Mouse (Mus musculus) testis, adult 2 months (tissue): ENCODE data around the gene Dnajc15. TPM values are rescaled to one million over a fixed set of nuclear protein-coding genes. Genes with fewer than 3 reads are reported as not detected.
A peak's percentile ranks its signal among the peaks of the same experiment; 100 is the strongest.
"Not testable (repeated sequence)": the region's sequence is repeated elsewhere in the genome, so short reads cannot be mapped to it uniquely, and the experiment has no call there.

Experiments
- H3K27ac ChIP-seq: fragments of 200-500 bp; 2 replicates; pipeline ENCODE4 v1.5.1; 2012; ENCODE audit warnings: low read depth, low read length; ENCODE audit not compliant: control insufficient read depth, insufficient read depth
- H3K27me3 ChIP-seq: fragments of 200-500 bp; 2 replicates; pipeline ENCODE4 v1.6.1; 2012; ENCODE audit warnings: mild to moderate bottlenecking, low read length, moderate library complexity; ENCODE audit not compliant: control insufficient read depth, insufficient read depth
- H3K36me3 ChIP-seq: fragments of 200-500 bp; 2 replicates; pipeline ENCODE4 v1.6.1; 2012; ENCODE audit warnings: mild to moderate bottlenecking, low read length; ENCODE audit not compliant: control insufficient read depth, insufficient read depth
- H3K4me1 ChIP-seq: fragments of 200-500 bp; 2 replicates; pipeline ENCODE4 v1.6.1; 2012; ENCODE audit warnings: low read length; ENCODE audit not compliant: control insufficient read depth, insufficient read depth
- H3K4me3 ChIP-seq: fragments of 200-500 bp; 2 replicates; pipeline ENCODE4 v1.5.1; 2012; ENCODE audit warnings: low read depth, mild to moderate bottlenecking, low read length, moderate library complexity, mixed read lengths; ENCODE audit not compliant: control insufficient read depth
- CTCF ChIP-seq: fragments of 200-500 bp; IDR thresholded peaks from 2 replicates; pipeline ENCODE4 v1.5.1; 2012; ENCODE audit warnings: low read depth, mild to moderate bottlenecking, inconsistent platforms, low read length, moderate library complexity; ENCODE audit not compliant: control insufficient read depth, insufficient read depth, insufficient replicate concordance
- POLR2A ChIP-seq: fragments of 200-500 bp; IDR thresholded peaks from 2 replicates; pipeline ENCODE4 v1.6.1; 2012; ENCODE audit warnings: low read depth, mild to moderate bottlenecking, inconsistent platforms, low read length, moderate library complexity; ENCODE audit not compliant: control insufficient read depth
- polyA plus RNA-seq: library from polyadenylated mRNA; depleted of rRNA; stranded (reverse); fragments of >200 nt; gene quantifications from 2 replicates; pipeline ENCODE4 v1.2.3, GENCODE M21; 2012

Dnajc15 gene
- polyA plus RNA-seq, 1 experiment: 70.6 TPM

DNA sequence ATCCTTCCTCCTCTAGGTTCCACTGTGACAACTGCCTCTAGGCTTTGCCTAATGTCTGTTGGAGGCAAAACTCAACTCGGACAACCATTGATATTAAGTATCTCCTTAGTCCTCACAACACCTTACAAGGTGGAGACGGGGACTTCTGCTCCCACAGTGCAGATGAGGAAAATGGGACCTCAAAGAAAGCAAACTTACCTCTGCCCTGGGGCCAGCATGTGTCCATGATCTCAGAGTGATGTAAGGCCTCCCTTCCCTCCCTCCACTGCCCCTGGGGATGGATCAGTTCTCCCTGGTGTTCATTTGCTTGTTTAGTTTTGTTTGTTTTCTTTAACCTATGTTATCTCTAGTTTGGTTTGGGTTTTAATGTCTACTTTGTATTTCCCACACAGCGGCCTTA lies 27.6 kb upstream of the Dnajc15 start:
- H3K4me3 ChIP-seq: no peak overlapping the region
- no peaks in the 10 kb centered on the region for H3K27me3 ChIP-seq
- no peak overlapping the region for H3K27ac ChIP-seq
- H3K4me1 ChIP-seq: peaks cover 6% of the 10 kb centered on the region
- TF ChIP-seq POLR2A (no peak), CTCF (no peak)
- no peaks in the 10 kb centered on the region for H3K36me3 ChIP-seq

DNA sequence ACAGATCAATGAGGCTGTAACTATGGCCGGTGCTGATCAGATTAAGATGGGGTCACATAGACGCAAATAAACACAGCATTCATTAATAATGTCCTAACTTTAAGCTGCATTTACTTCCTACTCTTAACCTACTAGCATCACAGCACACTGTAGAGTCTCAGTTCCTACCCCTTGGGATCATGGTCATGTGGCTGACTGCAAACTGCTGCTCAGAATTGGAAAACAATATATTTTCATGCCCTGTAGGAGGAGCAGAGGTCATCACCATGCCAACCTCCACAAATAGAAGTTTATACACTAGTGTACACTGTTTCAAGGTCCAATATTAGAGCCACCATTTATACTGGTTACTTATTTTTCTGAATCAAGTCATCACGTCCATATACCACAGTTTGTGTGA lies 21.0 kb upstream of the Dnajc15 start:
- H3K27ac ChIP-seq: no peak overlapping the region

DNA sequence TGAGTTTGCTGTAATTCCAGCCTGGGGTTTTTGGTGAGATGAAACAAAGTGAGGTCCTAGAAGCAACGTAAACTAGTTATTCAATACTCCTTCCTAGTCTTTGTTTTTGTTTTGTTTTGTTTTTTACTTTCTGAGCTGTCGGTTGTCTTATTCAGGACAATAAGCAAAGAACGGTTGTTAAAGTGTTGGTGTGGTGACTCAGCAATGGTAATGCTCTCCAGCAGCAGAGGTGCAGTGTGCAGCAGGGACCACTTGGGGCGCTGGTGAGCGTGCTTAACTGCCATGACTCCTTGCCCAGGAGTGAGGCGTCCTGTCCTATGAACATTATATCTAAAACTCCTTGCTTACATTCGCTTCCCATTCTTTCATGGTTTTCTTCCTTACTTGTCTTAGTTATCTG lies 15.0 kb upstream of the Dnajc15 start:
- H3K36me3 ChIP-seq: no peaks in the 10 kb centered on the region
- no peak overlapping the region for H3K4me3 ChIP-seq
- no peaks in the 10 kb centered on the region for H3K4me1 ChIP-seq
- H3K27me3 ChIP-seq: no peaks in the 10 kb centered on the region
- H3K27ac ChIP-seq: no peak overlapping the region
- peak; percentile 93; the same call in 1 of the 2 replicates for TF ChIP-seq CTCF
- no peak for TF ChIP-seq POLR2A

More for the DNA sequence above, 21.0 kb upstream of the Dnajc15 start:
- TF ChIP-seq POLR2A (no peak), CTCF (no peak)
- Histone ChIP-seq H3K27me3 (no peaks in the 10 kb centered on the region), H3K4me1 (no peaks in the 10 kb centered on the region), H3K36me3 (no peaks in the 10 kb centered on the region), H3K4me3 (no peak overlapping the region)

DNA sequence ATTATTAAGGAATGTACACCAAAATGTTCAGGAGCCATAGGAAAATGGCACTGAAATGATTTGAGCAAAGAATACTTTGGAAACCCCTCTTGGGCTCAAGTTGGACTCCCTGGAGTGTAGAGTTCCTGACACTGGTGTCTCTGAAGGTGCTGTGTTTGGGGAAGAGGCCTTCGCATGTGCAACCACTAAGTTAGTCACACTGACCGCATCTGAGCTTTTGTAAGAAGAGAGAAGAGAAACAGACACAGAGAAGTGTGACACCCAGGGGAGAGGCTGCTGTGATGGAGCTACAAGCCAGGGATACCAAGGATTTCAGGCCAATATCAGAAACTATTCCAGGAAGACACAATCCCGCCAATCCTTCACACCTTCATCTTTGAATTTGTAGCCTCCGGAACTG lies 12.0 kb upstream of the Dnajc15 start:
- Histone ChIP-seq H3K36me3 (no peaks in the 10 kb centered on the region), H3K4me3 (no peak overlapping the region), H3K4me1 (no peaks in the 10 kb centered on the region), H3K27ac (no peak overlapping the region), H3K27me3 (no peaks in the 10 kb centered on the region)
- no peak for TF ChIP-seq POLR2A
- TF ChIP-seq CTCF: no peak

DNA sequence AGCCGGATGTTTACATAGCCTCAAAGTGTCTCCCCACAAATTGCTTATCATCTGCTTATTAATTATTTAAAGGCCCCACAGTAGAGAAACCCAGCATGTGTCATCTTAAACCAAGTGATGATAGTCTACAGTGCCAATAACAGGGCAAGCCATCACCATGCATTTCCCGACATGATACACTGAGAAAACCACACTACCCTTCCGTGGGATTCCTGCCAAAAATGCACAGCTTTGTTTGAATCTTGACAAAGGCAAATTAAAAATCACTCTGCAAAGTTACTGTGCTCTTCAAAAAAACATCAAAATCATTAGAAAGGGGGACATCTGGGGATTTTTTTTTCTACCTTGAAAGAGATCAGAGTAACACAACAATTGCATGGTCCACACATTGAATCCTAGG lies 11.5 kb upstream of the Dnajc15 start:
- no peaks in the 10 kb centered on the region for H3K36me3 ChIP-seq
- H3K27ac ChIP-seq: no peak overlapping the region
- no peak for TF ChIP-seq POLR2A
- TF ChIP-seq CTCF: no peak
- H3K4me1 ChIP-seq: no peaks in the 10 kb centered on the region
- no peaks in the 10 kb centered on the region for H3K27me3 ChIP-seq
- no peak overlapping the region for H3K4me3 ChIP-seq

DNA sequence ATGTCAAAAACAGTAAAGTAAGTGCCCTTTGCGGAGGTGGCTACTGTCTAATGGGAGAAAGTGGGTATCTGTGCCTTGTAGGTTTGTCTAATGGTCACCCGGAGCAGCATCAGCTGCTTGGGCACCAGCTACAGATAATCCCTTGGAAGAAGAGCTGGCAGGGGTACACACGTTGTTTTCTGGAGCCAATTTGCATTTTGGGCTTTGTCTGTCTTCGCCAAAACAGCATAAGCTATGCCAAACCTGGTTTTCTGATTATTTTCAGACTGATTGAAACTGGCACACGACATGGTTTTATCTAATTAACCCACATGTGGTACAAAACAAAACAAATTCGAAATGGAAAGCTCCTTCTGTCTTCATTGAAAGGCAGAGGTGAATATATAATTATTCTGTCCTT lies 7.7 kb upstream of the Dnajc15 start:
- Histone ChIP-seq H3K4me1 (no peaks in the 10 kb centered on the region), H3K27me3 (no peaks in the 10 kb centered on the region), H3K4me3 (no peak overlapping the region), H3K36me3 (no peaks in the 10 kb centered on the region), H3K27ac (no peak overlapping the region)
- TF ChIP-seq CTCF (no peak), POLR2A (no peak)

DNA sequence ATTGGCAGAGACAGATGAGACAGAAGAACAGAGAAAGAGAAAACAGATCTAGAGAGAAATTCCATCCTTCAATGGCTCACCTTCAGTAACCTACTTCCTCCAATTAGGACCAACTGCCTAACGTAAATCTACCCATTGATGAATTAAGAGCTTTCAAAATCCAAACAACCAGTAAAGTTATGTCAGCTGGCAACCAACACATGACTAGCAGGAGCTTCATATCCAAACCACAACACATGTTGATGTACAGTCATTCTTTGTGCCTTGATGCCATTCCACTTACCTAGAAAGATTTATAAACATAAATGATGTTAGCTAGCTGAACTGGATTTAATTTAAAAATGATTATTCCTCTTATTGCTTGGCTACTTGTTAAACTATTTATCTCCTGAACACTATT lies 7.1 kb upstream of the Dnajc15 start:
- Histone ChIP-seq H3K27me3 (no peaks in the 10 kb centered on the region), H3K4me3 (no peak overlapping the region), H3K4me1 (no peaks in the 10 kb centered on the region), H3K36me3 (no peaks in the 10 kb centered on the region), H3K27ac (no peak overlapping the region)
- no peak for TF ChIP-seq POLR2A
- no peak for TF ChIP-seq CTCF

DNA sequence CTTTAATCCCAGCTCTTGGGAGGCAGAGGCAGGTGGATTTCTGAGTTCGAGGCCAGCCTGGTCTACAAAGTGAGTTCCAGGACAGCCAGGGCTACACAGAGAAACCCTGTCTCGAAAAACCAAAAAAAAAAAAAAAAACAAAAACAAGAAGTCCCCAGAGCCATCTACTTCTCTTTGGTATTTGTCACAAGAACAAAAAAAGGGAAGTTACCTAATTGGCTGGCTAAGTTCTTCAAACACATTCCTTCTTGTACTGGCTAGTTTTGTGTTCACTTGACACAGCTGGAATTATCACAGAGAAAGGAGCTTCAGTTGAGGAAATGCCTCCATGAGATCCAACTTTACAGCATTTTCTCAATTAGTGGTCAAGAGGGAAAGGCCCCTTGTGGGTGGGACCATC lies 3.0 kb upstream of the Dnajc15 start:
- not testable (repeated sequence) for H3K4me3 ChIP-seq, H3K36me3 ChIP-seq, H3K4me1 ChIP-seq

More for the DNA sequence above, 3.0 kb upstream of the Dnajc15 start:
- H3K27me3 ChIP-seq, H3K27ac ChIP-seq: not testable (repeated sequence)
